17 mouse cellular contexts compared by ENCODE assay signal in genomic region chr15:103124254-103124653, GRCm38 (mm10).
"Had no signal": no experiment of that assay in that cellular context is flagged by ENCODE, and none has a peak within 500 bp of the region (broad histone marks: within the 10 kb centered on the region; RNA-seq: fewer than 3 reads in every experiment).

No protein-coding gene starts in this region.

- DNase-seq: liver, postnatal 0 days; lung, adult 2 months; lung, postnatal 14 days; lung, postnatal 36 days; right cerebral cortex, postnatal 14 days; thymus, adult 2 months; thymus, postnatal 25 days; thymus, postnatal 4 days had no signal

- H3K4me3 ChIP-seq: liver, embryonic 15.5 days; lung, embryonic 15.5 days; megakaryocyte, embryonic 14.5 days; midbrain, embryonic 13.5 days; midbrain, embryonic 15.5 days; neural tube, embryonic 12.5 days had no signal

- H3K4me1 ChIP-seq: liver, embryonic 15.5 days; megakaryocyte, embryonic 14.5 days; midbrain, embryonic 15.5 days had no signal

- H3K9me3 ChIP-seq: liver, embryonic 15.5 days; lung, embryonic 15.5 days; midbrain, embryonic 13.5 days; midbrain, embryonic 15.5 days; neural tube, embryonic 12.5 days had no signal

- H3K9ac ChIP-seq: liver, embryonic 15.5 days; liver, postnatal 0 days; lung, embryonic 15.5 days; midbrain, embryonic 13.5 days; midbrain, embryonic 15.5 days; neural tube, embryonic 12.5 days had no signal

- ATAC-seq: liver, postnatal 0 days; lung, postnatal 0 days; midbrain, embryonic 13.5 days; midbrain, embryonic 15.5 days had no signal

- H3K36me3 ChIP-seq: liver, embryonic 15.5 days; lung, embryonic 15.5 days; midbrain, embryonic 13.5 days; midbrain, embryonic 15.5 days had no signal

- H3K27ac ChIP-seq: liver, embryonic 15.5 days; lung, embryonic 15.5 days; macrophage; midbrain, embryonic 13.5 days; midbrain, embryonic 15.5 days; neural tube, embryonic 12.5 days had no signal

- H3K4me2 ChIP-seq: liver, embryonic 15.5 days; lung, embryonic 15.5 days; midbrain, embryonic 11.5 days; midbrain, embryonic 13.5 days; midbrain, embryonic 15.5 days; neural tube, embryonic 12.5 days had no signal
